Comparison of ENCODE assay signal across 21 mouse cellular contexts in genomic region chr7:127212432-127213250, GRCm38 (mm10). TPM values are rescaled to one million over a fixed set of nuclear protein-coding genes. Genes with fewer than 3 reads are reported as not detected.
DNase-seq lines count a peak whose midpoint lies in the region; ATAC-seq and TF ChIP-seq lines count a peak whose summit lies in the region.
"Had no signal": no experiment of that assay in that cellular context is flagged by ENCODE, and none has a peak within 500 bp of the region (broad histone marks: within the 10 kb centered on the region; RNA-seq: fewer than 3 reads in every experiment).

No protein-coding gene starts in this region.

- 0 out of 2 replicates have a peak overlapping the region, but pooled peaks have one; percentile 13 for H3K27ac ChIP-seq in embryonic facial prominence, embryonic 14.5 days (replicated peaks; ENCODE audit: low read depth, low read length)
- no peak overlapping the region for H3K27ac ChIP-seq in embryonic facial prominence, embryonic 10.5 days (replicated peaks)
- no peak overlapping the region for H3K27ac ChIP-seq in embryonic facial prominence, embryonic 15.5 days (replicated peaks)
- H3K27ac ChIP-seq: embryonic facial prominence, embryonic 12.5 days; heart, embryonic 13.5 days; hindbrain, postnatal 0 days; midbrain, embryonic 10.5 days; neural tube, embryonic 15.5 days had no signal

- peak; percentile 64 for TF ChIP-seq POLR2A in myocyte (IDR thresholded peaks at IDR 0.05; ENCODE audit: insufficient read length, low read depth)

- 81% methylated on average over 12 of the region's 12 CpGs for WGBS in embryonic facial prominence, embryonic 14.5 days
- 91% methylated on average over 12 of the region's 12 CpGs for WGBS in embryonic facial prominence, embryonic 10.5 days
- 83% methylated on average over 12 of the region's 12 CpGs for WGBS in embryonic facial prominence, embryonic 15.5 days

- no peak overlapping the region for H3K4me2 ChIP-seq in embryonic facial prominence, embryonic 14.5 days (ENCODE audit: low read depth, low read length)
- H3K4me2 ChIP-seq in embryonic facial prominence, embryonic 15.5 days (replicated peaks): no peak overlapping the region
- peak overlapping the region; percentile 66 for H3K4me2 ChIP-seq in myocyte (ENCODE audit: low read depth)
- H3K4me2 ChIP-seq: embryonic facial prominence, embryonic 12.5 days; heart, embryonic 13.5 days; neural tube, embryonic 15.5 days had no signal

- DNase-seq in embryonic facial prominence, embryonic 14.5 days (ENCODE audit: low spot score): no peak
- DNase-seq in embryonic facial prominence, embryonic 10.5 days (ENCODE audit: low spot score): no peak
- no peak for DNase-seq in ovary, adult 18-20 months (ENCODE audit: low spot score)
- no peak for DNase-seq in ovary, postnatal 14 days (ENCODE audit: low spot score)
- DNase-seq: adrenal gland, postnatal 25 days; layer of hippocampus, postnatal 36 days; right cerebral cortex, postnatal 25 days; thymus, adult 18-20 months; thymus, postnatal 36 days had no signal

- H3K9ac ChIP-seq in embryonic facial prominence, embryonic 14.5 days (ENCODE audit: low read depth, low read length): peak overlapping the region; percentile 14; the same call in 1 of the 2 replicates
- no peak overlapping the region for H3K9ac ChIP-seq in embryonic facial prominence, embryonic 15.5 days
- H3K9ac ChIP-seq: embryonic facial prominence, embryonic 12.5 days; neural tube, embryonic 15.5 days had no signal

- ATAC-seq in embryonic facial prominence, embryonic 14.5 days (ENCODE audit: low read depth): no peak
- no peak for ATAC-seq in megakaryocyte, adult 5-6 weeks (ENCODE audit: poor library complexity, severe bottlenecking)
- ATAC-seq in embryonic facial prominence, embryonic 15.5 days (ENCODE audit: insufficient number of reproducible peaks, low FRiP score, low TSS enrichment, low read depth): no peak
- ATAC-seq: CD4-positive, CD25-positive, alpha-beta regulatory T cell, adult 4 months; forebrain, embryonic 14.5 days; hindbrain, postnatal 0 days; intestine, embryonic 16.5 days had no signal

- H3K36me3 ChIP-seq in embryonic facial prominence, embryonic 14.5 days (ENCODE audit: control insufficient read depth, insufficient read depth, low read length): no peaks in the 10 kb centered on the region
- no peaks in the 10 kb centered on the region for H3K36me3 ChIP-seq in embryonic facial prominence, embryonic 10.5 days (replicated peaks)
- peaks cover 39% of the 10 kb centered on the region for H3K36me3 ChIP-seq in megakaryocyte, embryonic 14.5 days (replicated peaks; ENCODE audit: low read length)
- H3K36me3 ChIP-seq in embryonic facial prominence, embryonic 15.5 days: no peaks in the 10 kb centered on the region
- H3K36me3 ChIP-seq in myocyte (ENCODE audit: control insufficient read depth, insufficient read depth): no peaks in the 10 kb centered on the region
- H3K36me3 ChIP-seq: embryonic facial prominence, embryonic 12.5 days; heart, embryonic 13.5 days; midbrain, embryonic 10.5 days; neural tube, embryonic 15.5 days had no signal

- H3ac ChIP-seq in myocyte (ENCODE audit: control insufficient read depth, insufficient read length): no peak overlapping the region

- H3K79me2 ChIP-seq in myocyte (ENCODE audit: control insufficient read depth, insufficient read depth): peaks cover 12% of the 10 kb centered on the region

- 0 out of 2 replicates have a peak, but pooled peaks cover 4% of the 10 kb centered on the region for H3K4me1 ChIP-seq in embryonic facial prominence, embryonic 14.5 days (ENCODE audit: control insufficient read depth, insufficient read depth, low read length)
- H3K4me1 ChIP-seq in embryonic facial prominence, embryonic 10.5 days: peaks cover 34% of the 10 kb centered on the region
- peaks cover 86% of the 10 kb centered on the region for H3K4me1 ChIP-seq in megakaryocyte, embryonic 14.5 days
- H3K4me1 ChIP-seq in embryonic facial prominence, embryonic 15.5 days: peaks cover 25% of the 10 kb centered on the region; the same call in 1 of the 2 replicates

- no peaks in the 10 kb centered on the region for H3K27me3 ChIP-seq in embryonic facial prominence, embryonic 14.5 days (replicated peaks; ENCODE audit: control insufficient read depth, insufficient read depth, low read length)
- peaks cover 28% of the 10 kb centered on the region for H3K27me3 ChIP-seq in embryonic facial prominence, embryonic 10.5 days (replicated peaks; ENCODE audit: low read depth, poor library complexity, severe bottlenecking)
- no peaks in the 10 kb centered on the region for H3K27me3 ChIP-seq in megakaryocyte, embryonic 14.5 days (replicated peaks)
- H3K27me3 ChIP-seq in embryonic facial prominence, embryonic 15.5 days: no peaks in the 10 kb centered on the region
- no peaks in the 10 kb centered on the region for H3K27me3 ChIP-seq in myocyte (ENCODE audit: control insufficient read depth, insufficient read depth, insufficient read length)

- no peaks in the 10 kb centered on the region for H3K9me3 ChIP-seq in embryonic facial prominence, embryonic 14.5 days (ENCODE audit: control insufficient read depth, low read length)
- no peaks in the 10 kb centered on the region for H3K9me3 ChIP-seq in embryonic facial prominence, embryonic 10.5 days
- H3K9me3 ChIP-seq in megakaryocyte, embryonic 14.5 days: no peaks in the 10 kb centered on the region
- no peaks in the 10 kb centered on the region for H3K9me3 ChIP-seq in embryonic facial prominence, embryonic 15.5 days (replicated peaks)
- H3K9me3 ChIP-seq: embryonic facial prominence, embryonic 12.5 days; heart, embryonic 13.5 days; midbrain, embryonic 10.5 days; neural tube, embryonic 15.5 days had no signal

- H3K4me3 ChIP-seq in embryonic facial prominence, embryonic 14.5 days (ENCODE audit: low read depth, low read length): peak overlapping the region; percentile 11
- H3K4me3 ChIP-seq in embryonic facial prominence, embryonic 10.5 days: no peak overlapping the region
- H3K4me3 ChIP-seq in megakaryocyte, embryonic 14.5 days (replicated peaks): peak overlapping the region; percentile 23
- peak overlapping the region; percentile 7; the same call in 1 of the 2 replicates for H3K4me3 ChIP-seq in embryonic facial prominence, embryonic 15.5 days (replicated peaks)
- H3K4me3 ChIP-seq in myocyte: peak overlapping the region; percentile 60
- H3K4me3 ChIP-seq: embryonic facial prominence, embryonic 12.5 days; heart, embryonic 13.5 days; midbrain, embryonic 10.5 days; neural tube, embryonic 15.5 days had no signal

TF ChIP-seq in myocyte, 11 proteins besides CTCF, POLR2A, EP300 and RAD21 (continues in another document):
- no peak for TF ChIP-seq SRF (IDR thresholded peaks at IDR 0.05; ENCODE audit: control insufficient read depth, insufficient read length, low read depth)

RNA-seq across cellular contexts. Expression of gene Mylpf, which starts 4.0 kb away (rescaled TPM):
- 1,018 and 1,489 TPM in 2 replicates for polyA plus RNA-seq in embryonic facial prominence, embryonic 14.5 days (2014; fragmentation: Nextera tagmentation; extraction: Ambion mirVana)
- polyA plus RNA-seq in embryonic facial prominence, embryonic 10.5 days (2016; fragmentation: Nextera tagmentation; extraction: Ambion mirVana): 9.3 and 10.7 TPM in 2 replicates
- polyA plus RNA-seq in megakaryocyte, embryonic 14.5 days (2012; ENCODE audit: insufficient read depth, low replicate concordance): 4.7 TPM in 1 of 2 replicates, not detected in the other
- 5.0 and 6.0 TPM in 2 replicates for total RNA-seq in megakaryocyte, adult 5-6 weeks (2015)
- 2.3 and 3.3 TPM in 2 replicates for total RNA-seq in megakaryocyte, adult 5-6 weeks (2017)
- polyA plus RNA-seq in embryonic facial prominence, embryonic 15.5 days (2015; fragmentation: Nextera tagmentation; extraction: Ambion mirVana): 585 and 767 TPM in 2 replicates
- 10,881 TPM for polyA plus RNA-seq in myocyte (2012; fragmentation: generic; extraction: Trizol)
- total RNA-seq: hindbrain, postnatal 0 days had no signal

RNA-seq across cellular contexts. Expression of gene Tbc1d10b, which starts 4.4 kb away (rescaled TPM):
- 25.0 and 27.1 TPM in 2 replicates for polyA plus RNA-seq in embryonic facial prominence, embryonic 14.5 days (2014; fragmentation: Nextera tagmentation; extraction: Ambion mirVana)
- polyA plus RNA-seq in embryonic facial prominence, embryonic 10.5 days (2016; fragmentation: Nextera tagmentation; extraction: Ambion mirVana): 31.3 and 34.4 TPM in 2 replicates
- polyA plus RNA-seq in megakaryocyte, embryonic 14.5 days (2012; ENCODE audit: insufficient read depth, low replicate concordance): 83.3 and 137 TPM in 2 replicates
- total RNA-seq in megakaryocyte, adult 5-6 weeks (2015): 27.0 and 27.4 TPM in 2 replicates
- total RNA-seq in megakaryocyte, adult 5-6 weeks (2017): 59.8 and 74.2 TPM in 2 replicates
- polyA plus RNA-seq in embryonic facial prominence, embryonic 15.5 days (2015; fragmentation: Nextera tagmentation; extraction: Ambion mirVana): 29.4 and 32.5 TPM in 2 replicates
- polyA plus RNA-seq in myocyte (2012; fragmentation: generic; extraction: Trizol): 62.8 TPM

RNA-seq across cellular contexts. Expression of gene Cd2bp2, which starts 16.8 kb away (rescaled TPM):
- polyA plus RNA-seq in embryonic facial prominence, embryonic 14.5 days (2014; fragmentation: Nextera tagmentation; extraction: Ambion mirVana): 45.4 and 55.1 TPM in 2 replicates
- polyA plus RNA-seq in embryonic facial prominence, embryonic 10.5 days (2016; fragmentation: Nextera tagmentation; extraction: Ambion mirVana): 89.9 and 93.4 TPM in 2 replicates
- polyA plus RNA-seq in megakaryocyte, embryonic 14.5 days (2012; ENCODE audit: insufficient read depth, low replicate concordance): 13.5 and 43.5 TPM in 2 replicates
- total RNA-seq in megakaryocyte, adult 5-6 weeks (2015): 16.1 and 19.0 TPM in 2 replicates
- 51.8 and 57.5 TPM in 2 replicates for total RNA-seq in megakaryocyte, adult 5-6 weeks (2017)
- 56.4 and 61.8 TPM in 2 replicates for polyA plus RNA-seq in embryonic facial prominence, embryonic 15.5 days (2015; fragmentation: Nextera tagmentation; extraction: Ambion mirVana)
- 58.3 TPM for polyA plus RNA-seq in myocyte (2012; fragmentation: generic; extraction: Trizol)

RNA-seq across cellular contexts. Expression of gene Zfp553, which starts 20.2 kb away (rescaled TPM):
- 14.0 and 17.2 TPM in 2 replicates for polyA plus RNA-seq in embryonic facial prominence, embryonic 14.5 days (2014; fragmentation: Nextera tagmentation; extraction: Ambion mirVana)
- 73.5 and 75.8 TPM in 2 replicates for polyA plus RNA-seq in embryonic facial prominence, embryonic 10.5 days (2016; fragmentation: Nextera tagmentation; extraction: Ambion mirVana)
- 10.8 and 17.3 TPM in 2 replicates for polyA plus RNA-seq in megakaryocyte, embryonic 14.5 days (2012; ENCODE audit: insufficient read depth, low replicate concordance)
- 2.9 and 3.1 TPM in 2 replicates for total RNA-seq in megakaryocyte, adult 5-6 weeks (2015)
- 5.9 and 9.7 TPM in 2 replicates for total RNA-seq in megakaryocyte, adult 5-6 weeks (2017)
- 41.3 and 42.5 TPM in 2 replicates for polyA plus RNA-seq in embryonic facial prominence, embryonic 15.5 days (2015; fragmentation: Nextera tagmentation; extraction: Ambion mirVana)
- 11.4 TPM for polyA plus RNA-seq in myocyte (2012; fragmentation: generic; extraction: Trizol)

RNA-seq across cellular contexts. Expression of gene Sept1, which starts 20.3 kb away (rescaled TPM):
- polyA plus RNA-seq in embryonic facial prominence, embryonic 14.5 days (2014; fragmentation: Nextera tagmentation; extraction: Ambion mirVana): 12.5 and 15.9 TPM in 2 replicates
- polyA plus RNA-seq in embryonic facial prominence, embryonic 10.5 days (2016; fragmentation: Nextera tagmentation; extraction: Ambion mirVana): 27.3 and 30.0 TPM in 2 replicates
- 369 and 529 TPM in 2 replicates for polyA plus RNA-seq in megakaryocyte, embryonic 14.5 days (2012; ENCODE audit: insufficient read depth, low replicate concordance)
- 36.2 and 36.8 TPM in 2 replicates for total RNA-seq in megakaryocyte, adult 5-6 weeks (2015)
- 31.2 and 42.7 TPM in 2 replicates for total RNA-seq in megakaryocyte, adult 5-6 weeks (2017)
- 22.4 and 23.9 TPM in 2 replicates for polyA plus RNA-seq in embryonic facial prominence, embryonic 15.5 days (2015; fragmentation: Nextera tagmentation; extraction: Ambion mirVana)
- polyA plus RNA-seq in myocyte (2012; fragmentation: generic; extraction: Trizol): 2.2 TPM

Comparison
In these comparisons a context has a peak if more than half of its experiments do, and no peak if none do; other contexts are left out.
1. RNA of gene Mylpf, which starts 4.0 kb away (polyA plus RNA-seq): 10,881 TPM in myocyte (single experiment), 1,018 to 1,489 TPM in embryonic facial prominence, embryonic 14.5 days and 585 to 767 TPM in embryonic facial prominence, embryonic 15.5 days; 9.3 to 10.7 TPM in embryonic facial prominence, embryonic 10.5 days and 4.7 TPM in megakaryocyte, embryonic 14.5 days; every median in the first group is over 10 times any median in the second.